Mouse (Mus musculus) limb, embryonic 14.5 days (tissue): ENCODE data around the gene Myl4. TPM values are rescaled to one million over a fixed set of nuclear protein-coding genes. Genes with fewer than 3 reads are reported as not detected.

Experiments used
- ATAC-seq: fragments of 200-750 bp; cut with Nextera tagmentation; 2 replicates; pipeline ENCODE4 v1.8.0; 2017; ENCODE audit warnings: low read depth, moderate number of reproducible peaks, moderate TSS enrichment; ENCODE audit not compliant: low FRiP score
- DNase-seq: peaks from one replicate; pipeline ENCODE4 v3.0.0-alpha.2; 2015; ENCODE audit warnings: low spot score
- H3K27ac ChIP-seq: fragments of 300-500 bp; sonication (generic); replicated peaks from 2 replicates; pipeline ENCODE4 v1.5.1; 2014; ENCODE audit warnings: low read depth, mild to moderate bottlenecking, low read length, moderate library complexity, mixed read lengths
- H3K27me3 ChIP-seq: fragments of 300-500 bp; sonication (generic); 2 replicates; pipeline ENCODE4 v1.6.1; 2014; ENCODE audit warnings: low read length, mixed read lengths; ENCODE audit not compliant: control insufficient read depth, insufficient read depth
- H3K36me3 ChIP-seq: fragments of 300-500 bp; sonication (generic); 2 replicates; pipeline ENCODE4 v1.6.1; 2014; ENCODE audit warnings: mild to moderate bottlenecking, low read length, moderate library complexity, mixed read lengths; ENCODE audit not compliant: control insufficient read depth, insufficient read depth
- H3K4me1 ChIP-seq: fragments of 300-500 bp; sonication (generic); 2 replicates; pipeline ENCODE4 v1.6.1; 2014; ENCODE audit warnings: antibody characterized with exemption, low read length, mixed read lengths; ENCODE audit not compliant: control insufficient read depth, insufficient read depth
- H3K4me2 ChIP-seq: fragments of 300-500 bp; sonication (generic); replicated peaks from 2 replicates; pipeline ENCODE4 v1.6.1; 2014; ENCODE audit warnings: low read depth, mild to moderate bottlenecking, low read length, moderate library complexity; ENCODE audit not compliant: severe bottlenecking
- H3K4me3 ChIP-seq: fragments of 300-500 bp; sonication (generic); replicated peaks from 2 replicates; pipeline ENCODE4 v1.5.1; 2014; ENCODE audit warnings: low read length
- H3K9ac ChIP-seq: fragments of 300-500 bp; sonication (generic); 2 replicates; pipeline ENCODE4 v1.6.1; 2014; ENCODE audit warnings: mild to moderate bottlenecking, low read depth, low read length, moderate library complexity; ENCODE audit not compliant: severe bottlenecking
- H3K9me3 ChIP-seq: fragments of 300-500 bp; sonication (generic); 2 replicates; pipeline ENCODE4 v1.6.1; 2016; ENCODE audit warnings: low read length; ENCODE audit not compliant: control insufficient read depth
- POLR2A ChIP-seq: fragments of 200-500 bp; IDR thresholded peaks from 2 replicates; pipeline ENCODE4 v1.8.0; 2012; ENCODE audit warnings: inconsistent platforms, mild to moderate bottlenecking, moderate library complexity, borderline replicate concordance; ENCODE audit not compliant: insufficient read depth, insufficient read length; ENCODE audit errors: extremely low read depth
- WGBS: fragments of 180-500 bp; shearing (Covaris S2); extraction: QIAGEN DNeasy Blood & Tissue Kit; methylation state at CpG from one replicate; pipeline ENCODE4 v1.1.7; 2014; 5-methylcytosine and 5-hydroxymethylcytosine counted together
- polyA plus RNA-seq, 2 experiments: library from polyadenylated mRNA; depleted of rRNA in 1 of 2; stranded (reverse) in 1 of 2; unstranded in 1 of 2; fragments of >200 nt; fragmentation: Nextera tagmentation in 1 of 2; extraction: Ambion mirVana in 1 of 2; gene quantifications; 2 replicates each; pipeline versions ENCODE4 v1.2.1 to v1.2.3; 2012 to 2014

The Myl4 gene
- polyA plus RNA-seq, 2 experiments: 218 to 305 TPM

DNA sequence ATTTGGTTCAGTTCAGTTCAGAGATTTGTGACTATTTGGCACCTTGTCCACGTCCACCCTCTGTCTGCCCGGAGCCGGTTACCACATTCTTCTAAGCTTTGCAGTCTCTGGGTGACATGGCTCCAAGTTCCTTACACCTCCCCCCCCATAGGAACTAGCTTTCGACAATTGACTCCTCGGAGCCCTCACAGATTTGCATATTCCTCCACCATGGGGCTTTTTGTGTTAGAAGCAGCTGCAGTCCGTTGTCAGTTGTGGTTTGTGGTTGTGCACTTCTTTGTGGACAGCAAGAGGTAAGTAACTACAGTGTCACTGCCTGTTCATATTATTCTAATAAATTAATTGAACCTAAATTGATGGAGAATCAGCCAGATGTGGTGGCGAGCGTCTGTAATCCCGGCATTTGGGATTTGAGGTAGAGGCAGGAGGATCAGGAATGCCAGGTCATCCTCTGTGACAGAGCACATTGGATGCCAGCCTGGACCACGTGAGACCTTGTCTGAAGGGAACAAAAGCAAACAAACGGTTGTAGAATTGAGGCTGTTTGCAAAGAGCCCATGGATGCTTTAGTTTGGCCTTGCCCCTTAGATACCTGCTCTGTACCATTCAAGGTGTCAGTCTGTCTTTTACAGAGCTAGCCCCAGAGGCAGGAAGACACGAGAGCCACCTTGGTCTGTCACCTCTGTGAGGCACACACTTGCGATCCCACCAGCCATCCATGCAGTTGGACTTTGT is 32.3 kb downstream of the Myl4 start:
- TF ChIP-seq POLR2A: no peak
- Histone ChIP-seq H3K27me3 (no peaks in the 10 kb centered on the region), H3K4me2 (no peak overlapping the region), H3K27ac (no peak overlapping the region), H3K9me3 (no peaks in the 10 kb centered on the region), H3K4me1 (peaks cover 10% of the 10 kb centered on the region; the same call in 1 of the 2 replicates), H3K36me3 (no peaks in the 10 kb centered on the region), H3K4me3 (no peak overlapping the region), H3K9ac (no peak overlapping the region)
- no peak for ATAC-seq
- no peak for DNase-seq
- 65% methylated on average over 13 of the region's 13 CpGs for WGBS

DNA sequence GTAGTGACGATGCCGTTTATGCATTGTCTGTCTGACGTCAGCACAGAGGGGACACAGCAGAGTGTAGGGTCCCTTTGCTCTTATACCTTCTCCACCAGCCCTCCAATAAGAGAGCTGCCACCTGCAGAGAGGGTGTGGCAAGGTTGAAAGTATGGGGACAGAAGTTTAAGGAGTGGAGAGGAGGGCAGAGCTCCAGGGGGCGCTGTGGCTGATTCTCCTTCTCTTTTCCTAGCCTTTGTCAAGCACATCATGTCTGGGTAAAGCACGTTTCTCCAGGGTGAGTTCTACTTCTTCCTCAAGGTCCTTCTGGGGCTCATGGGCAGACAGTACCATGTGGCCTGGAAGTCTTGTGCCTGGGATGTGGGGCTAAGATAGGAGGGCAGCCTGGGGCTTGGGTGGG is 35.0 kb downstream of the Myl4 start:
- Histone ChIP-seq H3K27me3 (no peaks in the 10 kb centered on the region), H3K4me3 (no peak overlapping the region), H3K4me2 (no peak overlapping the region), H3K36me3 (no peaks in the 10 kb centered on the region), H3K27ac (no peak overlapping the region), H3K4me1 (peaks cover 10% of the 10 kb centered on the region; the same call in 1 of the 2 replicates), H3K9me3 (no peaks in the 10 kb centered on the region), H3K9ac (no peak overlapping the region)
- no peak for ATAC-seq
- TF ChIP-seq POLR2A: no peak
- no peak for DNase-seq
- 77% methylated on average over 5 of the region's 5 CpGs for WGBS

DNA sequence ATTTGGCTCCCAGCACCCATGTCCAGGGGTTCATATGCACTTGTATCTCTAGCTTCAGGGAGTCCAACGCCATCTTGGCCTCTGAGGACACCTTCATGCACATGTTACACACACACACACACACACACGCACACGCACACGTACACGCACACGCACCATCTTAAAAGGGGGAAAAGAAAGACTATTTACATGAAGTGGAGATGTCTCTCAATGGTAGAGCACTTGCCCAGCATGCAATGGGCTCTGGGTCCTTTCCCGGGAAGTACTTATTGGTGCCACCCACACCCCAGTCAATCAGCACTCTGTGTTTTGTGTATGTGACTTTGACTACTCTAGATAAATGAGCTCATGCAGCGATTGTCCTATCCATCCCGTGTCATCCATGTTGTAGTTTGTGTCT is 37.4 kb downstream of the Myl4 start:
- H3K27me3 ChIP-seq: no peaks in the 10 kb centered on the region
- H3K4me1 ChIP-seq: no peaks in the 10 kb centered on the region
- no peak overlapping the region for H3K4me3 ChIP-seq
- no peak for ATAC-seq
- H3K9ac ChIP-seq: no peak overlapping the region
- H3K27ac ChIP-seq: no peak overlapping the region
- DNase-seq: no peak
- no peak for TF ChIP-seq POLR2A
- no peaks in the 10 kb centered on the region for H3K9me3 ChIP-seq
- no peaks in the 10 kb centered on the region for H3K36me3 ChIP-seq
- 95% methylated on average over 9 of the region's 9 CpGs for WGBS
- no peak overlapping the region for H3K4me2 ChIP-seq

DNA sequence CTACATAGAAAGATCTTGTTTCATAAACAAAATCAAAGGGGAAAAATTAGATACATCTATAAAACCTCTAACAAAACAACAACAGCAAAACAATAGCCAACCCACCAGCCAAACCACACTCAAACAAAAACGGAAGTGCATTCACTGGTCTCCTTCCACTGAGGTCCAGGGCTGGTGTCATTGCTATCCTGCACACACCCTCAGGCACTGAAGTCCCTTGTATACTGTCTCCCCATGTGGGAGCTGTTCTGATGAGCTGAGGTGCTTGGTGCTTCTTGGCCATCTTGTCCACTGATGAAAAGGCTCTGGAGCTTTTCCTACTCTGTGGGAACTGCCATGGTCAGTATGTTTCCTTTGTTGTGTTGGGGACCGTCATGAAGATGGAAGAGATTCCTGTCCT is 38.0 kb downstream of the Myl4 start:
- no peaks in the 10 kb centered on the region for H3K9me3 ChIP-seq
- no peak overlapping the region for H3K9ac ChIP-seq
- H3K27ac ChIP-seq: no peak overlapping the region
- no peaks in the 10 kb centered on the region for H3K4me1 ChIP-seq
- H3K4me3 ChIP-seq: no peak overlapping the region
- WGBS: 88% methylated on average over 2 of the region's 2 CpGs
- no peak overlapping the region for H3K4me2 ChIP-seq
- DNase-seq (no peak), ATAC-seq (no peak)
- H3K27me3 ChIP-seq: no peaks in the 10 kb centered on the region
- no peaks in the 10 kb centered on the region for H3K36me3 ChIP-seq
- no peak for TF ChIP-seq POLR2A

DNA sequence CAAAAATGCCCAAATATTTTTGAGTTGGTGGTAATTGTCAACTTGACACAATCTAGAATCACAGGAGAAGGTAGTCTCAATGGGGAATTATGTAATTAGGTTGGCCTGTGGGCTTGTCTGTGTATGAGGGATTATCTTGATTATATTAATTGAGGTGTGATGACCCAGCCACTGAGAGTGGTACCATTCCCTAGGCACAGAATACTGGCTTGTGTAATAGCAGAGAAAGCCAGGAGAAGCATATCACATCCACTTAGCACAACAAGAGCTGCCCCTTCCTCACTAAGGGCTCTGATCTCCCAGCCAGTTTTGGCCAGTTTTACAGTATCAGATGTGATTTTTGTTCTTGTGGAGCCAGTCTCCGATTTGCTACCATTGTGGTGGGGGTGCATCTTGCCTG is 39.1 kb downstream of the Myl4 start:
- no peak overlapping the region for H3K27ac ChIP-seq
- H3K9ac ChIP-seq: no peak overlapping the region
- no peak overlapping the region for H3K4me2 ChIP-seq
- no peak overlapping the region for H3K4me3 ChIP-seq
- no peaks in the 10 kb centered on the region for H3K4me1 ChIP-seq
- no peaks in the 10 kb centered on the region for H3K36me3 ChIP-seq
- no peaks in the 10 kb centered on the region for H3K9me3 ChIP-seq
- DNase-seq (no peak), ATAC-seq (no peak)
- WGBS: 85% methylated on average over 1 of the region's 1 CpGs
- H3K27me3 ChIP-seq: no peaks in the 10 kb centered on the region
- no peak for TF ChIP-seq POLR2A
